Mouse (Mus musculus) lung, postnatal 0 days (tissue): ENCODE data around the gene Gm49355.

Source experiments
- CTCF ChIP-seq: IDR thresholded peaks from 2 replicates; pipeline ENCODE4 v1.5.1; 2016; ENCODE audit warnings: antibody characterized with exemption, mild to moderate bottlenecking
- EP300 ChIP-seq: IDR thresholded peaks from 2 replicates; pipeline ENCODE4 v1.6.1; 2016; ENCODE audit warnings: antibody characterized with exemption, mild to moderate bottlenecking, control low read depth

GRCm38 (mm10) chr14:12283641-12284040 is at the start of gene Gm49355:
- TF ChIP-seq CTCF, result no peak
- TF ChIP-seq EP300, result no peak
